Mouse (Mus musculus): ENCODE measurements around the gene Gm20388.

DNA sequence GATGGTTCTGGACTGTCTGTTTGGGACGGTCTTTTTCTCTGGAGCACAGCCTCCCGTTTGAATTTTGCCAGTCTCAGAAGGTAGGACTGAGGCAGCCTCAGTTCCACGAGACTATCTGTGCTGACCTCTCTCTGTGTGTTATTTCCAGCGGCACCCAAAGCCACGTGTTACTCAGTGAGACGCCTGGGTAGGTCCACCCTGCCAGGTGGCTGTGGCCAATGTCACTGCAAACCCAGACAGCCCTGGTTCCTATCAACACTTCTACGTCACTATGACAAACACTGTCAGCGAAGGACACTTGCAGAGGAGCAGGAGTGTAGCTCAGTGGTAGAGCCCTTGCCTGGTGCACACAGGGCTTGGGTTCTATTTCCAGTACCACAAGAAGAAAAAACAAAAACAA, 3381.1 kb downstream of the Gm20388 start:
- TF ChIP-seq CTCF (IDR thresholded peaks at IDR 0.05; ENCODE audit: insufficient read depth, low read depth, low read length) (no peak), POLR2A (IDR thresholded peaks at IDR 0.05; ENCODE audit: insufficient read depth, low read depth, low read length) (no peak)

Data from olfactory bulb, adult 2 months (tissue).